Mouse (Mus musculus) heart, embryonic 14.5 days (tissue): ENCODE data around the gene Klf6. TPM values are rescaled to one million over a fixed set of nuclear protein-coding genes. Genes with fewer than 3 reads are reported as not detected.

Source experiments
- ATAC-seq: fragments of 200-750 bp; cut with Nextera tagmentation; 2 replicates; pipeline ENCODE4 v1.8.0; 2017; ENCODE audit warnings: low read depth, moderate TSS enrichment; ENCODE audit not compliant: insufficient number of reproducible peaks, insufficient read depth, low FRiP score
- H3K27ac ChIP-seq, 2 experiments: fragments of 200-500 bp in 1 of 2; fragments of 300-500 bp in 1 of 2; sonication (generic) in 1 of 2; replicated peaks in 1 of 2; 2 replicates each; pipeline ENCODE4 v1.5.1; 2012 to 2014; ENCODE audit warnings: low read depth in 2 of 2, low read length in 2 of 2, control low read depth in 1 of 2, mild to moderate bottlenecking in 1 of 2, mixed read lengths in 1 of 2; ENCODE audit not compliant: control insufficient read depth in 1 of 2, insufficient read depth in 1 of 2
- H3K27me3 ChIP-seq: fragments of 300-500 bp; sonication (generic); 2 replicates; pipeline ENCODE4 v1.6.1; 2014; ENCODE audit warnings: mild to moderate bottlenecking, low read length, control low read depth; ENCODE audit not compliant: control insufficient read depth, insufficient read depth
- H3K36me3 ChIP-seq: fragments of 300-500 bp; sonication (generic); 2 replicates; pipeline ENCODE4 v1.6.1; 2014; ENCODE audit warnings: mild to moderate bottlenecking, control low read depth, low read length, mixed read lengths; ENCODE audit not compliant: control insufficient read depth, insufficient read depth
- H3K4me1 ChIP-seq, 2 experiments: fragments of 200-500 bp in 1 of 2; fragments of 300-500 bp in 1 of 2; sonication (generic) in 1 of 2; 2 replicates each; pipeline ENCODE4 v1.6.1; 2012 to 2014; ENCODE audit warnings: low read length in 2 of 2, control low read depth in 1 of 2, mixed read lengths in 1 of 2; ENCODE audit not compliant: control insufficient read depth in 2 of 2, insufficient read depth in 2 of 2
- H3K4me2 ChIP-seq: fragments of 300-500 bp; sonication (generic); 2 replicates; pipeline ENCODE4 v1.6.1; 2014; ENCODE audit warnings: mild to moderate bottlenecking, low read length
- H3K4me3 ChIP-seq, 2 experiments: fragments of 200-500 bp in 1 of 2; fragments of 300-500 bp in 1 of 2; sonication (generic) in 1 of 2; 2 replicates each; pipeline ENCODE4 v1.5.1; 2012 to 2014; ENCODE audit warnings: low read length in 2 of 2, mild to moderate bottlenecking in 2 of 2, control low read depth in 1 of 2, low read depth in 1 of 2, moderate library complexity in 1 of 2; ENCODE audit not compliant: control insufficient read depth in 1 of 2, insufficient read depth in 1 of 2
- H3K9ac ChIP-seq: fragments of 300-500 bp; sonication (generic); 2 replicates; pipeline ENCODE4 v1.6.1; 2014; ENCODE audit warnings: mild to moderate bottlenecking, low read length
- H3K9me3 ChIP-seq: fragments of 300-500 bp; sonication (generic); 2 replicates; pipeline ENCODE4 v1.6.1; 2016; ENCODE audit warnings: low read length, control low read depth; ENCODE audit not compliant: control insufficient read depth
- WGBS: fragments of 180-500 bp; shearing (Covaris S2); extraction: QIAGEN DNeasy Blood & Tissue Kit; methylation state at CpG from one replicate; pipeline ENCODE4 v1.1.7; 2014; 5-methylcytosine and 5-hydroxymethylcytosine counted together
- polyA plus RNA-seq: library from polyadenylated mRNA; unstranded; fragments of >200 nt; fragmentation: Nextera tagmentation; extraction: Ambion mirVana; gene quantifications from 2 replicates; pipeline ENCODE4 v1.2.1, GENCODE M21; 2014

The Klf6 gene
- polyA plus RNA-seq, 1 experiment from 2014 or later, result 65.4 TPM

DNA sequence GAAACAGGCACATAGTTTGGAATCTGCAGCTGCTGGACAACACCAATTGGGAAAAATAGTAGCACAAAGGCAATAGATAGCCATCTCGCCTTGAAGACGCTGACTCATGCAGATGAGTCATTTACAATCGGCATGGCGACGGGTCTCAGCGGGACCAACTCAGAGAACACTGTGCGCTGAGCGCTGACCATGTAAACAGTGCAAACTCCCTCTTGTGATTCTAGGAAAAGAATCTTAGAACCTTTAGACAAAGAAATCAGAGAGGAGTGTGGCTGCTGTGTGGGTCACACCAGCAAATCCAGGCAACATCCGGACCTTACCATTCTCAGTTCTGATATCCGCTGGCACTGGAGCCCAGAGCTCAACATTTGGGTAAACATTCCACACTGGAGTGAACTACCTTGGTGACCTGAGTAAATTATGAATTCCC is 16.1 kb upstream of the Klf6 start:
- H3K9ac ChIP-seq, result no peak overlapping the region
- H3K36me3 ChIP-seq, result no peaks in the 10 kb centered on the region
- H3K4me1 ChIP-seq, result peaks cover 6 to 24% of the 10 kb centered on the region in 2 experiments
- H3K27ac ChIP-seq, result peak overlapping the region; percentile 39 to 70
- no peaks in the 10 kb centered on the region for H3K27me3 ChIP-seq
- peak overlapping the region; percentile 43 for H3K4me2 ChIP-seq
- WGBS, result 37% methylated on average over 10 of the region's 10 CpGs
- H3K4me3 ChIP-seq, result no peak overlapping the region
- H3K9me3 ChIP-seq, result no peaks in the 10 kb centered on the region
- ATAC-seq, result no peak

DNA sequence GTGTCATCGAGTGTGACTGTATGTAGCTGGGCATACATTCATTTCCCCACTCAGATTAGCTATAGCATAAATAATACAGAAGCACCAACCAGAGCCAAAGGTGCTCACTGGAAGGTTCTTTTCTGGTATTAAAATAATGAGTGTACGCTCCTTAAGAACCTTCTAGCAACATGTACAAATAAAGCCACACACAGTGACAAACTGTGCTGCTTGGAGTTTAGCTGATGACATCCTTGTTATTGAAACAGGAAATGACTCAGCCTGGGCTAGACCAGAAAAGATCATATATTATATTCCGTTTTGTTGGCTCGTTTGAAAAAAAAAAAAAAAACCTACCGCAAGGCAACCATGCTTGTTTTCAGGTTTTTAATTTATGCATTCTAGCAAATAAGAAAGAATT is 15.7 kb upstream of the Klf6 start:
- no peak overlapping the region for H3K4me3 ChIP-seq
- 70% methylated on average over 5 of the region's 5 CpGs for WGBS
- no peak for ATAC-seq
- peaks cover 6 to 24% of the 10 kb centered on the region in 2 experiments for H3K4me1 ChIP-seq
- H3K9me3 ChIP-seq, result no peaks in the 10 kb centered on the region
- H3K27ac ChIP-seq, result peak overlapping the region; percentile 39 to 70
- H3K9ac ChIP-seq, result no peak overlapping the region
- H3K27me3 ChIP-seq, result no peaks in the 10 kb centered on the region
- no peaks in the 10 kb centered on the region for H3K36me3 ChIP-seq
- no peak overlapping the region for H3K4me2 ChIP-seq

DNA sequence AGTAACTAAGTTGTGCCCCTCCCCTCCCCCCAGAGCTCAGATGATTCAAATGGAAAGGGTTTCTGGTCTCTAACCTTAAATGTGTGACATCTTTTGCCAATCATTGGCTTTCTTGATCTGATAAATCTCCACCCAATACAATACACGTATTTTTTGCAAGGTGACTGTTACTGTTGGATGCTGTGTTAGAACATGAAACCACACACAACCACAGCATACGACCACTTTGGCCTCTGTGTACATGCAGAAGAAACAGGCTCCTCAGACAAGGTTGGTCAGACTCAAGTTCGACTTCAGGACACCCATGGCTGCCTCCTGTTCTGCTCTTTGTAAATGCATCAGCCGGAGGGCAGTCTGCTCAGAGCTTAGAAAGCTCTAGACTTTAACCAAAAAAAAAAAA is 14.4 kb upstream of the Klf6 start:
- no peaks in the 10 kb centered on the region for H3K36me3 ChIP-seq
- H3K9me3 ChIP-seq, result no peaks in the 10 kb centered on the region
- no peak overlapping the region for H3K4me2 ChIP-seq
- H3K4me1 ChIP-seq, result peaks cover 4 to 18% of the 10 kb centered on the region in 2 experiments; a peak in 3 of 4 replicates
- no peaks in the 10 kb centered on the region for H3K27me3 ChIP-seq
- no peak overlapping the region for H3K4me3 ChIP-seq
- no peak for ATAC-seq
- H3K27ac ChIP-seq, result no peak overlapping the region
- 81% methylated on average over 4 of the region's 4 CpGs for WGBS
- H3K9ac ChIP-seq, result no peak overlapping the region

DNA sequence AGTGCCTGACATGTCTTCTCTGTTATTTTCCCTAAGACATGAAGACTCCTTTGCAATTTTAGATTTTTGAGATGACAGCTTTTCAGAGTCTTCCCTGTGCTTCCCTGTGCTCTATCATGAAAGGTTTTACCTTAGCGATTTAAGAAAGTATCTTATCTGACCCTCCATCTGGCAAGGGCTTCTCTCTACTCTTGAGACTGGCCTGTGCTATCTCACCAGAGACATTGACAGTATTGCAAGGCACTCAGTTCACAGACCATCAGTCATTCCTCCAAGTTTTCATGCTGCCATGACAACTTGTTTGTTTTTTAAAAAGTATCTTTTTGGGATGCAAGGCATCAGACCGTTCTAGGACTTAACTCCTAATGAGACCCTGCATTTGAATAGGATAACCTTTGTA is 13.5 kb upstream of the Klf6 start:
- Histone ChIP-seq H3K36me3 (no peaks in the 10 kb centered on the region), H3K27me3 (no peaks in the 10 kb centered on the region), H3K9ac (no peak overlapping the region), H3K27ac (no peak overlapping the region), H3K4me3 (no peak overlapping the region), H3K4me1 (peaks cover 4 to 11% of the 10 kb centered on the region in 2 experiments; a peak in 3 of 4 replicates), H3K4me2 (no peak overlapping the region), H3K9me3 (no peaks in the 10 kb centered on the region)
- no peak for ATAC-seq
- 34% methylated on average over 2 of the region's 2 CpGs for WGBS

DNA sequence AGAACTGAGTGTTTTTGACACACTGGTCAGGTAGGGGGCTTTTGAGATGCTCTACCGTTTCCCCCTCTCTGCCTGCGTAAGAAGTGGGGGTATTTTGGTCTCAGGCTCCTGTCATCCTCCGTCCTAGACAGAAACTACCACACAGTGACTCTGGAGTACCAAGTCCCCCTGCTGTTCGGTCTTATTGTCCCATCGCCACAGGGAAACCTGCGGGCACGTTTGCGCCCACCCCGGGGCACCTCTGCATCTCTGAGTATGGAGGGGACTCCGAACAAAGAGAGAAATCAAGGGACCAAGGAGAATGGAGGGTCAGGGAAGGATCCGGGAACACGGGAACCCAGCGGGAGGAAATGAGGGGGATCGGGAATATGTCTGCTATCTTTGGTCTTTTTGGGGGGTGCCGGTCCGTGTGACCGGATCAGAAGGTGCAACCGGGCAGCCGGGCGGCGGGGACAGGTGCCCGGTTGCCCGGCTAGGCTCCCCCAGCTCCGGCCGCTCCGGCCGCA is 578 bp upstream of the Klf6 start:
- peak; percentile 42 for ATAC-seq
- Histone ChIP-seq H3K4me2 (peak overlapping the region; percentile 81), H3K9ac (peak overlapping the region; percentile 98), H3K27me3 (no peaks in the 10 kb centered on the region), H3K36me3 (peaks cover 12% of the 10 kb centered on the region), H3K4me3 (peak overlapping the region; percentile 69 to 77), H3K9me3 (no peaks in the 10 kb centered on the region), H3K27ac (peak overlapping the region; percentile 99 to 100), H3K4me1 (peaks cover 8 to 17% of the 10 kb centered on the region in 2 experiments)
- WGBS, result under 1% methylated on average over 27 of the region's 27 CpGs

DNA sequence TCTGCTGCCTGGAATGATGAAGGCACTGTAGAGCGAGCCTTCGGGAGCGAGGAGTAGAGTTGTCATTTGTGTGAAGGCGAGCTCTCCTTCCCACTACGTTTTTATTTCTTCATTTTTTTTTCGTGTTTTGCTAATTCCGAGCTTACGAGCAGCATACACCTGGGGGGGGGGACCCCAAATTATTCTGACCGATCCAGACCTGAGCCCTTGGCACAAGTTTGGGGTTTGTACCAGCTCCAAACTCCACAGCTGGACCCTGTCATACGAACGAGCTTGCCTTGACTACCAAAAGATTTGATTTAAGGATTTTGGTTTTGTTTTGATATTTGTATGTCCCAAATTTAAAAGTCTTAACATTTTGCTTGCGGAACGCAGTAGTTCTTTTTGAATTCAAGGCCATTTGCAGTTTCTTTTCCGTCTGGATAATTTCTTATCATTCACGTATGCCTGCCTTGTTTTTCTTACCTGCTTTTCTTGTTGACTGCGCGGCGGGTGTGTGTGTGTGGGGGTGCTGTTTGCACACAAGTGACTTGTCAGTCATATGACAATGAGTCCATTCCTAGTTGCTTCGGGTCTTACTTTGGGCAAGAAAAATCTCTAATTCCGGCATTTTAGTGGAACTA is 832 bp downstream of the Klf6 start:
- WGBS, result under 1% methylated on average over 20 of the region's 20 CpGs
- Histone ChIP-seq H3K9me3 (no peaks in the 10 kb centered on the region), H3K27me3 (no peaks in the 10 kb centered on the region), H3K9ac (peak overlapping the region; percentile 96), H3K27ac (peak overlapping the region; percentile 99 to 100), H3K36me3 (peaks cover 26% of the 10 kb centered on the region), H3K4me3 (peak overlapping the region; percentile 73 to 75), H3K4me1 (peaks cover 12 to 24% of the 10 kb centered on the region in 2 experiments), H3K4me2 (peak overlapping the region; percentile 82)
- ATAC-seq, result no peak

DNA sequence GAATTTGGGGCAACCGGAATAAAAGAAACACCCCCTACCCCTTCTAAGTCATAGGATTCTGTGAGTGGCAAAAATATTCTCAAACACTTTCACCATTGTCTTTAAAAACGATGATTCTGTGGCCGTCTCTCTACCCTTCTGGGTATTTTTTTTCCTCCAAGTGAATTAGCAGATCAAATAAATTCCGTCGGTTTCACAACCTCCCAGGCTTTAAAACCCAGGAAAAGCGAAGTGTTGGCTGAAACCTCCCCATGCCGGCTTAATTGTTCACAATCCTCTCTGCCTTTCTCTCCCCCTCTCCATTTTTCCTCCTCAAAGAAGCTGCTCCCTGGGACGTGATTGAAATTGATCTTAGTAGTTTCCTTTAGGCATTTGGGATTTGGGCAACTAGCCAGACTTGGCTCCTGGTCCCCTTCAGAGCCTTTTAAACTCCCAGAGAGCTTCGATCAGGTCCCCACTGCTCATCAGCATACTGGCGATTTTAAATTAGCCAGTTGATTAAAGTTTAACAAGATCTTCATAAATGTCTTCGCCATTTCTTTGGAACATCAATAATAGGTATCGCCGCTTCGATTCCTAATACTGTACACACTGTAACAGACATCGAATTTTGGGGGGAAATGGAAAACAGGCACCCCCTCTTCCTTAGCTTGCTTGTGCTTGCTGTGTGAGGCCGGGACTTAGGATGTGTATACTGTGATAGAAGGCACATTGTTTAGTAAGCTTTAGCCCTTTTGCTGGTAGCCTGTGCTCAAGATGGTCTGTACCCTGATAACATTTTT is 1.5 kb downstream of the Klf6 start:
- Histone ChIP-seq H3K4me2 (peak overlapping the region; percentile 82), H3K4me3 (peak overlapping the region; percentile 73 to 75), H3K36me3 (peaks cover 33% of the 10 kb centered on the region), H3K27me3 (no peaks in the 10 kb centered on the region), H3K9ac (peak overlapping the region; percentile 96), H3K9me3 (no peaks in the 10 kb centered on the region), H3K27ac (peak overlapping the region; percentile 99 to 100), H3K4me1 (peaks cover 12 to 26% of the 10 kb centered on the region in 2 experiments)
- whole genome bisulfite sequencing, result 3% methylated on average over 16 of the region's 16 CpGs
- ATAC-seq, result no peak
